Mouse (Mus musculus) MEL (cell line): ENCODE data around the gene Trmt61a.

Experiments
- CHD1 ChIP-seq: IDR thresholded peaks from 2 replicates; pipeline ENCODE4 v1.6.1; 2012; ENCODE audit warnings: low read depth, mild to moderate bottlenecking, inconsistent platforms, low read length, improper control_type of control experiment
- CHD2 ChIP-seq: IDR thresholded peaks from 2 replicates; pipeline ENCODE4 v1.6.1; 2011; ENCODE audit warnings: low read length, improper control_type of control experiment
- CTCF ChIP-seq, 3 experiments: IDR thresholded peaks in 2 of 3; conservative IDR thresholded peaks in 1 of 3; 2 replicates each; pipeline ENCODE4 v1.5.1; 2011 to 2012; ENCODE audit warnings: low read length in 3 of 3, low read depth in 2 of 3, mild to moderate bottlenecking in 2 of 3, improper control_type of control experiment in 1 of 3, inconsistent platforms in 1 of 3, mixed read lengths in 1 of 3, moderate library complexity in 1 of 3; ENCODE audit not compliant: control insufficient read depth in 1 of 3, insufficient read depth in 1 of 3, poor library complexity in 1 of 3, severe bottlenecking in 1 of 3
- EP300 ChIP-seq, 2 experiments: IDR thresholded peaks; 2 replicates each; pipeline ENCODE4 v1.6.1; 2011; ENCODE audit warnings: improper control_type of control experiment in 2 of 2, low read length in 2 of 2, low read depth in 1 of 2, mild to moderate bottlenecking in 1 of 2
- ETS1 ChIP-seq: IDR thresholded peaks from 2 replicates; pipeline ENCODE4 v1.6.1; 2012; ENCODE audit warnings: low read depth, mild to moderate bottlenecking, inconsistent platforms, low read length, improper control_type of control experiment, moderate library complexity
- GATA1 ChIP-seq: IDR thresholded peaks from 2 replicates; pipeline ENCODE4 v1.6.1; 2011; ENCODE audit warnings: low read depth, low read length, improper control_type of control experiment
- MAFK ChIP-seq: IDR thresholded peaks from 2 replicates; pipeline ENCODE4 v1.6.1; 2011; ENCODE audit warnings: low read depth, mild to moderate bottlenecking, low read length, improper control_type of control experiment, borderline replicate concordance
- MAZ ChIP-seq: IDR thresholded peaks from 2 replicates; pipeline ENCODE4 v1.6.1; 2012; ENCODE audit warnings: low read depth, mild to moderate bottlenecking, inconsistent platforms, low read length, improper control_type of control experiment
- POLR2A ChIP-seq, 2 experiments: IDR thresholded peaks; 2 replicates each; pipeline ENCODE4 v1.6.1; 2011 to 2012; ENCODE audit warnings: low read length in 2 of 2, mild to moderate bottlenecking in 2 of 2, control low read depth in 1 of 2, improper control_type of control experiment in 1 of 2, low read depth in 1 of 2, moderate library complexity in 1 of 2; ENCODE audit not compliant: control insufficient read depth in 1 of 2, insufficient read depth in 1 of 2, poor library complexity in 1 of 2
- SIN3A ChIP-seq: IDR thresholded peaks from 2 replicates; pipeline ENCODE4 v1.6.1; 2012; ENCODE audit warnings: low read length, improper control_type of control experiment, inconsistent platforms
- UBTF ChIP-seq: IDR thresholded peaks from 2 replicates; pipeline ENCODE4 v1.6.1; 2012; ENCODE audit warnings: low read depth, mild to moderate bottlenecking, inconsistent platforms, low read length, improper control_type of control experiment, moderate library complexity, borderline replicate concordance; ENCODE audit not compliant: insufficient read depth
- ZNF384 ChIP-seq: IDR thresholded peaks from 2 replicates; pipeline ENCODE4 v1.6.1; 2012; ENCODE audit warnings: low read depth, mild to moderate bottlenecking, inconsistent platforms, low read length, improper control_type of control experiment

DNA sequence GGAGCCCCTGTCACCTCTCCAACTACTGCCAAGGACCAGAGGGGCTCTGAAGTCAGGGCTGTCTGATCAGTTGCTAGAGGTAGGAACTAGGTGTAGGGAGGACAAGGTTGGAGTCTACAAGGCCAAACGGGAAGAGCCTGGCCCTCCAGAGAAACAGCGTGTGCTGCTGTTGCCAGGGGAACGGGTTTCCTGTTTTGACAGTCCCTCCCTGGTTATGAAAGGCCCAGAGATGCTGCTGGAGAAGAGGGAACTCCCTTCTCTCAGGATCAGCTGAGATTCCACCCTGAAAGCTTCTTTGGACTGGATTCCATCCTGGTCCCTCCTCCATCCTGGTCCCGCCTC, 48.2 kb downstream of the Trmt61a start:
- TF ChIP-seq MAZ (no peak), UBTF (no peak), CTCF (IDR thresholded peaks at IDR 0.05 in 2 of 3, conservative IDR thresholded peaks at IDR 0.05 in 1 of 3; ENCODE audit: control insufficient read depth in 1 of 3, insufficient read depth in 1 of 3, low read depth in 2 of 3, low read length in 3 of 3, poor library complexity in 1 of 3, severe bottlenecking in 1 of 3) (no peak), POLR2A (IDR thresholded peaks at IDR 0.05; ENCODE audit: control insufficient read depth in 1 of 2, insufficient read depth in 1 of 2, low read depth in 1 of 2, low read length in 2 of 2, poor library complexity in 1 of 2) (no peak), SIN3A (no peak), CHD1 (no peak), ZNF384 (no peak), GATA1 (no peak), CHD2 (no peak), ETS1 (no peak), EP300 (IDR thresholded peaks at IDR 0.05; ENCODE audit: low read depth in 1 of 2, low read length in 2 of 2) (no peak), MAFK (no peak)
